ENCODE assay signal across 10 mouse cellular contexts in genomic region chr1:136364711-136365110, GRCm38 (mm10). TPM values are rescaled to one million over a fixed set of nuclear protein-coding genes. Genes with fewer than 3 reads are reported as not detected.
DNase-seq lines count a peak whose midpoint lies in the region; ATAC-seq and TF ChIP-seq lines count a peak whose summit lies in the region.
"Had no signal": no experiment of that assay in that cellular context is flagged by ENCODE, and none has a peak within 500 bp of the region (broad histone marks: within the 10 kb centered on the region; RNA-seq: fewer than 3 reads in every experiment).

No protein-coding gene starts in this region.

- no peak overlapping the region for H3K4me3 ChIP-seq in forebrain, postnatal 0 days (ENCODE audit: low read depth, low read length)
- H3K4me3 ChIP-seq in hindbrain, embryonic 12.5 days, result no peak overlapping the region
- H3K4me3 ChIP-seq: embryonic facial prominence, embryonic 13.5 days had no signal

- 60% methylated on average over 19 of the region's 19 CpGs for WGBS in forebrain, postnatal 0 days
- 64% methylated on average over 19 of the region's 19 CpGs for WGBS in hindbrain, embryonic 12.5 days

- no peaks in the 10 kb centered on the region for H3K4me1 ChIP-seq in forebrain, postnatal 0 days (ENCODE audit: insufficient read depth)
- H3K4me1 ChIP-seq in hindbrain, embryonic 12.5 days, result peaks cover 3% of the 10 kb centered on the region; the same call in 1 of the 2 replicates

- no peak overlapping the region for H3K9ac ChIP-seq in forebrain, postnatal 0 days
- no peak overlapping the region for H3K9ac ChIP-seq in hindbrain, embryonic 12.5 days
- H3K9ac ChIP-seq: embryonic facial prominence, embryonic 13.5 days had no signal

- H3K36me3 ChIP-seq in forebrain, postnatal 0 days (ENCODE audit: insufficient read depth), result no peaks in the 10 kb centered on the region
- no peaks in the 10 kb centered on the region for H3K36me3 ChIP-seq in hindbrain, embryonic 12.5 days
- H3K36me3 ChIP-seq: embryonic facial prominence, embryonic 13.5 days had no signal

- no peak overlapping the region for H3K27ac ChIP-seq in forebrain, postnatal 0 days (ENCODE audit: low read depth, low read length)
- no peak overlapping the region for H3K27ac ChIP-seq in hindbrain, embryonic 12.5 days
- H3K27ac ChIP-seq: embryonic facial prominence, embryonic 13.5 days; kidney, postnatal 0 days had no signal

- peak; percentile 63 to 83 for DNase-seq in left cerebral cortex, adult 18-20 months (ENCODE audit: low spot score in 2 of 2)
- no peak for DNase-seq in left cerebral cortex, adult 11 months (ENCODE audit: low spot score)
- DNase-seq in cerebellum, postnatal 10 days, result peak; percentile 84 to 85
- peak; percentile 80 to 84 for DNase-seq in kidney, postnatal 25 days
- peak; percentile 52 to 67 for DNase-seq in natural killer cell, adult 2 months (ENCODE audit: low spot score in 2 of 2)
- peak; percentile 68 for DNase-seq in thymus, postnatal 25 days
- DNase-seq in forebrain, postnatal 0 days, result no peak

- H3K27me3 ChIP-seq in forebrain, postnatal 0 days (ENCODE audit: insufficient read depth, low read length), result no peaks in the 10 kb centered on the region
- H3K27me3 ChIP-seq in hindbrain, embryonic 12.5 days, result no peaks in the 10 kb centered on the region
- H3K27me3 ChIP-seq: embryonic facial prominence, embryonic 13.5 days had no signal

- TF ChIP-seq CTCF in forebrain, postnatal 0 days (IDR thresholded peaks at IDR 0.05; ENCODE audit: low read depth), result no peak

- ATAC-seq in forebrain, postnatal 0 days, result no peak
- no peak for ATAC-seq in hindbrain, embryonic 12.5 days (ENCODE audit: low FRiP score)

- no peak overlapping the region for H3K4me2 ChIP-seq in forebrain, postnatal 0 days (ENCODE audit: low read depth)
- H3K4me2 ChIP-seq in hindbrain, embryonic 12.5 days (replicated peaks), result no peak overlapping the region
- H3K4me2 ChIP-seq: embryonic facial prominence, embryonic 13.5 days had no signal

- H3K9me3 ChIP-seq in forebrain, postnatal 0 days (ENCODE audit: low read length), result no peaks in the 10 kb centered on the region
- H3K9me3 ChIP-seq in hindbrain, embryonic 12.5 days (replicated peaks), result no peaks in the 10 kb centered on the region
- H3K9me3 ChIP-seq: embryonic facial prominence, embryonic 13.5 days had no signal

RNA-seq across cellular contexts. Expression of gene Camsap2, which starts 18.8 kb away (rescaled TPM):
- total RNA-seq in left cerebral cortex, adult 18-20 months (2021), result 100 to 1,000 TPM; 131 to 133 TPM
- total RNA-seq in forebrain, postnatal 0 days (2014; rRNA removed), result 120 and 135 TPM in 2 replicates
- 16.1 and 20.1 TPM in 2 replicates for polyA plus RNA-seq in forebrain, postnatal 0 days (2015; fragmentation: Nextera tagmentation; extraction: Ambion mirVana)
- 38.2 and 39.7 TPM in 2 replicates for polyA plus RNA-seq in hindbrain, embryonic 12.5 days (2016; fragmentation: Nextera tagmentation; extraction: Ambion mirVana)

RNA-seq across cellular contexts. Expression of gene Ddx59, which starts 50.4 kb away (rescaled TPM):
- 10 to 100 TPM in 1 of 2 experiments, 1 to 10 TPM in 1; 9.7 to 11.8 TPM for total RNA-seq in left cerebral cortex, adult 18-20 months (2021)
- total RNA-seq in forebrain, postnatal 0 days (2014; rRNA removed), result 16.2 and 18.8 TPM in 2 replicates
- 14.6 and 17.8 TPM in 2 replicates for polyA plus RNA-seq in forebrain, postnatal 0 days (2015; fragmentation: Nextera tagmentation; extraction: Ambion mirVana)
- 17.5 and 18.2 TPM in 2 replicates for polyA plus RNA-seq in hindbrain, embryonic 12.5 days (2016; fragmentation: Nextera tagmentation; extraction: Ambion mirVana)

Comparison
In these comparisons a context has a peak if more than half of its experiments do, and no peak if none do; other contexts are left out.
1. DNase-seq: peak in left cerebral cortex, adult 18-20 months (2 of 2), cerebellum, postnatal 10 days (2 of 2), kidney, postnatal 25 days (2 of 2), natural killer cell, adult 2 months (2 of 2) and thymus, postnatal 25 days (single experiment); none in left cerebral cortex, adult 11 months (single experiment) and forebrain, postnatal 0 days (single experiment).